Mouse (Mus musculus) small intestine, adult 2 months (tissue): ENCODE results near the gene Agap1.

Experiments used
- CTCF ChIP-seq: fragments of 200-500 bp; IDR thresholded peaks from 2 replicates; pipeline ENCODE4 v1.5.1; 2012; ENCODE audit warnings: low read depth, mild to moderate bottlenecking, control low read depth, inconsistent platforms, low read length, moderate library complexity, mixed read lengths; ENCODE audit not compliant: insufficient replicate concordance, insufficient read length; ENCODE audit errors: extremely low read depth
- POLR2A ChIP-seq: fragments of 200-500 bp; IDR thresholded peaks from 2 replicates; pipeline ENCODE4 v1.6.1; 2012; ENCODE audit warnings: low read depth, mild to moderate bottlenecking, control low read depth, inconsistent platforms, low read length, moderate library complexity

GRCm38 (mm10) chr1:89880834-89881233, 426.2 kb downstream of the Agap1 start:
- TF ChIP-seq POLR2A = no peak
- no peak for TF ChIP-seq CTCF
